ENCODE assay signal across 15 mouse cellular contexts in genomic region chr2:167043400-167044121, GRCm38 (mm10). TPM values are rescaled to one million over a fixed set of nuclear protein-coding genes. Genes with fewer than 3 reads are reported as not detected.
DNase-seq lines count a peak whose midpoint lies in the region; ATAC-seq and TF ChIP-seq lines count a peak whose summit lies in the region.
"Had no signal": no experiment of that assay in that cellular context is flagged by ENCODE, and none has a peak within 500 bp of the region (broad histone marks: within the 10 kb centered on the region; RNA-seq: fewer than 3 reads in every experiment).

No protein-coding gene starts in this region.

- H3K9me3 ChIP-seq in lung, embryonic 14.5 days (ENCODE audit: low read depth, low read length) = no peaks in the 10 kb centered on the region
- no peaks in the 10 kb centered on the region for H3K9me3 ChIP-seq in liver, embryonic 16.5 days (replicated peaks; ENCODE audit: control insufficient read depth, low read length)
- H3K9me3 ChIP-seq: embryonic facial prominence, embryonic 13.5 days; hindbrain, embryonic 15.5 days had no signal

- H3K27me3 ChIP-seq in lung, embryonic 14.5 days (ENCODE audit: insufficient read depth, low read length) = no peaks in the 10 kb centered on the region
- no peaks in the 10 kb centered on the region for H3K27me3 ChIP-seq in liver, embryonic 16.5 days (ENCODE audit: control insufficient read depth, insufficient read depth, low read depth, low read length)
- H3K27me3 ChIP-seq: embryonic facial prominence, embryonic 13.5 days; hindbrain, embryonic 15.5 days had no signal

- H3K9ac ChIP-seq in lung, embryonic 14.5 days = no peak overlapping the region
- H3K9ac ChIP-seq in liver, embryonic 16.5 days (ENCODE audit: low read depth, low read length) = peak overlapping the region; percentile 63
- H3K9ac ChIP-seq: embryonic facial prominence, embryonic 13.5 days; hindbrain, embryonic 15.5 days had no signal

- no peaks in the 10 kb centered on the region for H3K4me1 ChIP-seq in lung, embryonic 14.5 days (ENCODE audit: insufficient read depth)
- H3K4me1 ChIP-seq in liver, embryonic 16.5 days (ENCODE audit: control insufficient read depth, low read depth, low read length) = peaks cover 56% of the 10 kb centered on the region
- H3K4me1 ChIP-seq: embryonic facial prominence, embryonic 13.5 days; hindbrain, embryonic 15.5 days had no signal

- H3K27ac ChIP-seq in lung, embryonic 14.5 days (ENCODE audit: low read depth) = no peak overlapping the region
- peak overlapping the region; percentile 98 for H3K27ac ChIP-seq in liver, embryonic 16.5 days (ENCODE audit: low read length)
- H3K27ac ChIP-seq: embryonic facial prominence, embryonic 13.5 days; gastrocnemius, adult 2 months; hindbrain, embryonic 15.5 days had no signal

- 81% methylated on average over 12 of the region's 12 CpGs for WGBS in lung, embryonic 14.5 days
- WGBS in liver, embryonic 16.5 days (ENCODE audit: insufficient replicate concordance) = 45% methylated on average over 12 of the region's 12 CpGs

- ATAC-seq in lung, embryonic 14.5 days (ENCODE audit: insufficient read depth) = peak; percentile 86
- ATAC-seq in liver, embryonic 16.5 days (ENCODE audit: low read depth) = peak; percentile 97

- peaks cover 93% of the 10 kb centered on the region for H3K36me3 ChIP-seq in lung, embryonic 14.5 days (ENCODE audit: insufficient read depth)
- peaks cover 78% of the 10 kb centered on the region for H3K36me3 ChIP-seq in liver, embryonic 16.5 days (ENCODE audit: control insufficient read depth, insufficient read depth)

- peak; percentile 46 for DNase-seq in embryo, embryonic 10 days (ENCODE audit: low spot score)
- no peak for DNase-seq in embryo, embryonic 9.5 days (ENCODE audit: extremely low spot score)
- DNase-seq in lung, embryonic 14.5 days = no peak
- no peak for DNase-seq in lung, postnatal 10 days
- DNase-seq in yolk sac, embryonic 10.5 days (ENCODE audit: low spot score) = peak; percentile 54
- no peak for DNase-seq in thymus, postnatal 25 days
- no peak for DNase-seq in B cell, adult 2 months
- DNase-seq: cerebellum, adult 11-12 months; gastrocnemius, adult 2 months; kidney, postnatal 25 days; left cerebral cortex, postnatal 4 days; retina, postnatal 1 day had no signal

- H3K4me3 ChIP-seq in lung, embryonic 14.5 days (ENCODE audit: low read depth, low read length) = no peak overlapping the region
- peak overlapping the region; percentile 40 for H3K4me3 ChIP-seq in liver, embryonic 16.5 days (ENCODE audit: low read depth, low read length)
- H3K4me3 ChIP-seq: embryonic facial prominence, embryonic 13.5 days; gastrocnemius, adult 2 months; hindbrain, embryonic 15.5 days had no signal

- TF ChIP-seq CTCF in lung, embryonic 14.5 days (IDR thresholded peaks at IDR 0.05; ENCODE audit: low read depth) = no peak

- H3K4me2 ChIP-seq in lung, embryonic 14.5 days = no peak overlapping the region
- peak overlapping the region; percentile 58 for H3K4me2 ChIP-seq in liver, embryonic 16.5 days (ENCODE audit: low read depth, low read length)
- H3K4me2 ChIP-seq: embryonic facial prominence, embryonic 13.5 days; hindbrain, embryonic 15.5 days had no signal

RNA-seq across cellular contexts. Expression of gene Znfx1, which starts 19.3 kb away (rescaled TPM):
- 7.0 and 8.9 TPM in 2 replicates for polyA plus RNA-seq in lung, embryonic 14.5 days (2014; fragmentation: Nextera tagmentation; extraction: Ambion mirVana)
- 10.2 and 11.8 TPM in 2 replicates for polyA plus RNA-seq in liver, embryonic 16.5 days (2015; fragmentation: Nextera tagmentation; extraction: Ambion mirVana)

RNA-seq across cellular contexts. Expression of gene Ddx27, which starts 28.6 kb away (rescaled TPM):
- 46.3 and 52.6 TPM in 2 replicates for polyA plus RNA-seq in lung, embryonic 14.5 days (2014; fragmentation: Nextera tagmentation; extraction: Ambion mirVana)
- 32.9 and 36.0 TPM in 2 replicates for polyA plus RNA-seq in liver, embryonic 16.5 days (2015; fragmentation: Nextera tagmentation; extraction: Ambion mirVana)

RNA-seq across cellular contexts. Expression of gene Stau1, which starts 47.5 kb away (rescaled TPM):
- polyA plus RNA-seq in lung, embryonic 14.5 days (2014; fragmentation: Nextera tagmentation; extraction: Ambion mirVana) = 82.3 and 84.8 TPM in 2 replicates
- polyA plus RNA-seq in liver, embryonic 16.5 days (2015; fragmentation: Nextera tagmentation; extraction: Ambion mirVana) = 27.7 and 29.6 TPM in 2 replicates

Comparison
In these comparisons a context has a peak if more than half of its experiments do, and no peak if none do; other contexts are left out.
1. DNase-seq: peak in embryo, embryonic 10 days (single experiment) and yolk sac, embryonic 10.5 days (single experiment); none in embryo, embryonic 9.5 days (single experiment), lung, embryonic 14.5 days (single experiment), lung, postnatal 10 days (single experiment), thymus, postnatal 25 days (single experiment) and B cell, adult 2 months (0 of 2).